Mouse (Mus musculus): Measurements from ENCODE around the gene Nfix.
"Not testable (repeated sequence)": the region's sequence is repeated elsewhere in the genome, so short reads cannot be mapped to it uniquely, and the experiment has no call there.

Nfix gene

GRCm38 (mm10) chr8:84687705-84688100 is 112.4 kb downstream of the Nfix start, which contains the start of gene Nacc1:
Gene Nacc1 (minus strand): TSS chr8:84687862.
- Histone ChIP-seq H3K4me3 (replicated peaks; ENCODE audit: low read length) (peak within 1 kb of the TSS; percentile 97), H3K27me3 (ENCODE audit: insufficient read depth, low read length) (no peaks in the 10 kb centered on the region), H3K9me3 (ENCODE audit: low read length) (no peaks in the 10 kb centered on the region), H3K4me1 (replicated peaks; ENCODE audit: low read depth, low read length) (peaks cover 67% of the 10 kb centered on the region), H3K36me3 (ENCODE audit: insufficient read depth, low read length) (peaks cover 59% of the 10 kb centered on the region)
- TF ChIP-seq POU5F1 (IDR thresholded peaks at IDR 0.05; ENCODE audit: borderline replicate concordance, low read length) (no peak), NANOG (IDR thresholded peaks at IDR 0.05; ENCODE audit: borderline replicate concordance, low read length) (no peak)

GRCm38 (mm10) chr8:84687003-84687704 is 113.0 kb downstream of the Nfix start:
- Histone ChIP-seq H3K4me1 (replicated peaks; ENCODE audit: low read depth, low read length) (peaks cover 68% of the 10 kb centered on the region), H3K36me3 (ENCODE audit: insufficient read depth, low read length) (peaks cover 59% of the 10 kb centered on the region), H3K27me3 (ENCODE audit: insufficient read depth, low read length) (no peaks in the 10 kb centered on the region), H3K4me3 (replicated peaks; ENCODE audit: low read length) (peak overlapping the region; percentile 97), H3K9me3 (ENCODE audit: low read length) (no peaks in the 10 kb centered on the region)
- TF ChIP-seq CTCF (conservative IDR thresholded peaks at IDR 0.05; ENCODE audit: low read length) = no peak
- TF ChIP-seq POU5F1 (IDR thresholded peaks at IDR 0.05; ENCODE audit: borderline replicate concordance, low read length) = no peak
- TF ChIP-seq NANOG (IDR thresholded peaks at IDR 0.05; ENCODE audit: borderline replicate concordance, low read length) = no peak

- H3K36me3 ChIP-seq (ENCODE audit: insufficient read depth, low read length) = peaks cover 60% of the 10 kb centered on the region
- H3K4me3 ChIP-seq (replicated peaks; ENCODE audit: low read length) = peak within 1 kb of the TSS; percentile 97
- no peaks in the 10 kb centered on the region for H3K9me3 ChIP-seq (ENCODE audit: low read length)
- no peaks in the 10 kb centered on the region for H3K27me3 ChIP-seq (ENCODE audit: insufficient read depth, low read length)
- TF ChIP-seq NANOG (IDR thresholded peaks at IDR 0.05; ENCODE audit: borderline replicate concordance, low read length) (no peak), CTCF (conservative IDR thresholded peaks at IDR 0.05; ENCODE audit: low read length) (no peak), POU5F1 (IDR thresholded peaks at IDR 0.05; ENCODE audit: borderline replicate concordance, low read length) (no peak)
- H3K4me1 ChIP-seq (replicated peaks; ENCODE audit: low read depth, low read length) = peaks cover 76% of the 10 kb centered on the region
These were observed 113.7 kb downstream of the Nfix start, which contains the start of gene Trmt1 for GRCm38 (mm10) chr8:84686191-84687002. Gene Trmt1 (plus strand): TSS chr8:84686307.

GRCm38 (mm10) chr8:84684537-84684936 is 115.6 kb downstream of the Nfix start:
- H3K36me3 ChIP-seq (ENCODE audit: insufficient read depth, low read length) = peaks cover 65% of the 10 kb centered on the region
- peaks cover 77% of the 10 kb centered on the region for H3K4me1 ChIP-seq (replicated peaks; ENCODE audit: low read depth, low read length)
- TF ChIP-seq NANOG (IDR thresholded peaks at IDR 0.05; ENCODE audit: borderline replicate concordance, low read length) = no peak
- no peak for TF ChIP-seq POU5F1 (IDR thresholded peaks at IDR 0.05; ENCODE audit: borderline replicate concordance, low read length)
- no peak for TF ChIP-seq CTCF (conservative IDR thresholded peaks at IDR 0.05; ENCODE audit: low read length)
- H3K9me3 ChIP-seq (ENCODE audit: low read length) = no peaks in the 10 kb centered on the region
- H3K27me3 ChIP-seq (ENCODE audit: insufficient read depth, low read length) = no peaks in the 10 kb centered on the region
- H3K4me3 ChIP-seq (replicated peaks; ENCODE audit: low read length) = peak overlapping the region; percentile 87

GRCm38 (mm10) chr8:84682257-84682656 is 117.9 kb downstream of the Nfix start:
- H3K9me3 ChIP-seq (ENCODE audit: low read length) = no peaks in the 10 kb centered on the region
- no peaks in the 10 kb centered on the region for H3K27me3 ChIP-seq (ENCODE audit: insufficient read depth, low read length)
- H3K4me3 ChIP-seq (replicated peaks; ENCODE audit: low read length) = peak overlapping the region; percentile 50
- peaks cover 86% of the 10 kb centered on the region for H3K36me3 ChIP-seq (ENCODE audit: insufficient read depth, low read length)
- no peak for TF ChIP-seq POU5F1 (IDR thresholded peaks at IDR 0.05; ENCODE audit: borderline replicate concordance, low read length)
- TF ChIP-seq NANOG (IDR thresholded peaks at IDR 0.05; ENCODE audit: borderline replicate concordance, low read length) = no peak
- TF ChIP-seq CTCF (conservative IDR thresholded peaks at IDR 0.05; ENCODE audit: low read length) = no peak
- peaks cover 88% of the 10 kb centered on the region for H3K4me1 ChIP-seq (replicated peaks; ENCODE audit: low read depth, low read length)

GRCm38 (mm10) chr8:84681476-84681875 is 118.7 kb downstream of the Nfix start:
- H3K9me3 ChIP-seq (ENCODE audit: low read length) = no peaks in the 10 kb centered on the region

GRCm38 (mm10) chr8:84677305-84677704 is 122.8 kb downstream of the Nfix start:
- Histone ChIP-seq H3K9me3 (ENCODE audit: low read length) (no peaks in the 10 kb centered on the region), H3K4me1 (replicated peaks; ENCODE audit: low read depth, low read length) (peaks cover 80% of the 10 kb centered on the region), H3K27me3 (ENCODE audit: insufficient read depth, low read length) (no peaks in the 10 kb centered on the region), H3K36me3 (ENCODE audit: insufficient read depth, low read length) (peaks cover 98% of the 10 kb centered on the region), H3K4me3 (replicated peaks; ENCODE audit: low read length) (0 out of 2 replicates have a peak overlapping the region, but pooled peaks have one; percentile 0)
- TF ChIP-seq CTCF (conservative IDR thresholded peaks at IDR 0.05; ENCODE audit: low read length) (no peak), POU5F1 (IDR thresholded peaks at IDR 0.05; ENCODE audit: borderline replicate concordance, low read length) (no peak), NANOG (IDR thresholded peaks at IDR 0.05; ENCODE audit: borderline replicate concordance, low read length) (no peak)

More at GRCm38 (mm10) chr8:84681476-84681875, 118.7 kb downstream of the Nfix start:
- TF ChIP-seq CTCF (conservative IDR thresholded peaks at IDR 0.05; ENCODE audit: low read length) = no peak
- no peak for TF ChIP-seq NANOG (IDR thresholded peaks at IDR 0.05; ENCODE audit: borderline replicate concordance, low read length)
- no peak for TF ChIP-seq POU5F1 (IDR thresholded peaks at IDR 0.05; ENCODE audit: borderline replicate concordance, low read length)
- Histone ChIP-seq H3K27me3 (ENCODE audit: insufficient read depth, low read length) (no peaks in the 10 kb centered on the region), H3K36me3 (ENCODE audit: insufficient read depth, low read length) (peaks cover 93% of the 10 kb centered on the region), H3K4me1 (replicated peaks; ENCODE audit: low read depth, low read length) (peaks cover 92% of the 10 kb centered on the region), H3K4me3 (replicated peaks; ENCODE audit: low read length) (0 out of 2 replicates have a peak overlapping the region, but pooled peaks have one; percentile 50)

- peaks cover 81% of the 10 kb centered on the region for H3K4me1 ChIP-seq (replicated peaks; ENCODE audit: low read depth, low read length)
- peaks cover 89% of the 10 kb centered on the region for H3K36me3 ChIP-seq (ENCODE audit: insufficient read depth, low read length)
- not testable (repeated sequence) for H3K27me3 ChIP-seq (ENCODE audit: insufficient read depth, low read length); H3K9me3 ChIP-seq (ENCODE audit: low read length); H3K4me3 ChIP-seq (replicated peaks; ENCODE audit: low read length)
These were observed 129.7 kb downstream of the Nfix start for GRCm38 (mm10) chr8:84670295-84671006.
